Mouse (Mus musculus) gastrocnemius, postnatal 10 days (tissue): ENCODE measurements around the gene Gde1. TPM values are rescaled to one million over a fixed set of nuclear protein-coding genes. Genes with fewer than 3 reads are reported as not detected.

Experiments used
- DNase-seq: peaks from one replicate; pipeline ENCODE4 v3.0.0; 2021; ENCODE audit warnings: mixed read lengths
- long read RNA-seq, 2 experiments: library from polyadenylated mRNA; stranded (forward); transcript quantifications; one replicate each; pipeline ENCODE4 v2.0.0; 2021
- total RNA-seq, 2 experiments: library from RNA; stranded (reverse); gene quantifications; 2 replicates each; pipeline ENCODE4 v1.2.3; 2021

Gene Gde1
- 10 to 100 TPM; 31.5 to 32.5 TPM for total RNA-seq
- long read RNA-seq, experiment 1, transcript Gde1-201 (6 exons, 1,582 nt) = major isoform, 42 of 46 reads
- long read RNA-seq, experiment 1, partial matches to known transcripts = 0 of 46 reads
- long read RNA-seq, experiment 1, other reads (novel, unspliced or antisense) = 4 of 46 reads
- long read RNA-seq, experiment 2, transcript Gde1-201 (6 exons, 1,582 nt) = major isoform, 51 of 53 reads
- long read RNA-seq, experiment 2, partial matches to known transcripts = 0 of 53 reads
- long read RNA-seq, experiment 2, other reads (novel, unspliced or antisense) = 2 of 53 reads

- DNase-seq = peak; percentile 86
These were observed at the start of gene Gde1 for GRCm38 (mm10) chr7:118705101-118705961. Gene Gde1, minus strand, starts transcription at chr7:118705778.

DNA sequence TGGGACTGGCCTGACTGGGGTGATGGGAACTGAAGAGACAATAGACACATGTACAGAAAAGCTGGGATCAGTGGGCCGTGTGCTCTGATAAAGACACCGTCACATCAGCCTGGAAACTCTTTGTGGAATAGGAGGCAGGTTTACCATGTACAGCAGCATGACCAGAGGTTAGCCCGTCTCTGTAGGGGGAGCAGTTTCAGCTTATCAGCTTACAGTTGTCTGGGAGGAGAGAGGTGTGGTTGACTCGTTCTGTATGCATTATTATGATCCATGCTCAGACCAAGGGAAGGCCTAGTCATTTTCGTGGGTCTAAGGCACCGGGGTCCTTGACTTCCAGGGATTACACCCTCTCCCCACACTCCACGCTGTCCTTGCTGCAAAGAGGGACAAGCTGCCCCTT is 46.0 kb upstream of the Gde1 start:
- DNase-seq = no peak

- no peak for DNase-seq
These were observed 44.1 kb upstream of the Gde1 start for GRCm38 (mm10) chr7:118749706-118750105.

DNA sequence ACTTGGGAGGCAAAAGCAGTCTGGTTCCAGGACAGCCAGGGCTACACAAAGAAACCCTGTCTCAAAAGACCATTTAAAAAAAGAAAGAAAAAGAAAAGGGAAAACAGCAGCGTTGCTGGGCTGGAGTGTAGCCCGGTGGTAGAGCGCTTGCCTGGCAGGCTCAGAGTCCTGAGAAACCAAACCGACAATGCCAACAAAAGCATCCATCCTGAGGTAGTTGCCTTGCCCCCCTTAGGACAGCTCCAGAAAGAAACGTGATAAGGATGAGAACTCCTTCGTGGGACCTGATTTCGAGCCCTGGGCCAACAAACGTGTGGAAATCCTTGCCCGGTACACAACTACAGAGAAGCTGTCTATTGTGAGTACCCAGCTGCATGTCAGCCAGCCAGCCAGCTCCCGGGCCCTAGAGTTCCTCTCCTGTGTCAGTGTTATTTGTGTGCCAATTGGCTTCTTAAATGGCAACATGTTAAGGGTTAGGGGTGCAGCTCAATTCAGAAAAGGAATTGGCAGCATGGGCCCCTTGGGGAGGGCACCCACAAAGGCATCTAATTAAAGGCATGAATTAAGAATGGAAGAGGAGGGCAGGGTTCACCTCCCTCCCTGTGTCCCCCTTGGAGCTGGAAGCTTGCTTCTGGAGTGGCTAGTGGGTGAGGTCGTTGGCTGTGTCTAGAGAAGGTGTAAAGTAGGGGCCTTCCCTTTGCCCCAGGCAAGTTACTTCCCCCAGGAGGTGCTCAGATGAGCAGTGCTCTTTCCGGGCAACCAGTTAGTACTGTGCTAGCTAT is 42.5 kb upstream of the Gde1 start:
- DNase-seq = no peak

DNA sequence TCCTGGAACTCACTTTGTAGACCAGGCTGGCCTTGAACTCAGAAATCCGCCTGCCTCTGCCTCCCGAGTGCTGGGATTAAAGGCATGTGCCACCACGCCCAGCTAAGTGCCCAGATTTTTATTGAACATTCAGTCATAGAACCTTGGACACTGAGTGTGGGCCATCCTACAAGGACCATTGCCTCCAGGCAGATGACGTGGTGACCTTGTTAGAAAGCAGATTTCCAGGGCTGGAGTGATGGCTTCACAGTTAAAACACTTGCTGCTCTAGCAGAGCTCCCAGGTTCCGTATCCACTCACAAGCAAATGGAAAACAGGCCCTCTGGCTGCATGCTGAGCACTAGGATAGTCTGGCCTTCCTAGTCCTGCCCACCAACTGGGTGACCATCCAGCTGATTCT is 39.2 kb upstream of the Gde1 start:
- DNase-seq = no peak

DNA sequence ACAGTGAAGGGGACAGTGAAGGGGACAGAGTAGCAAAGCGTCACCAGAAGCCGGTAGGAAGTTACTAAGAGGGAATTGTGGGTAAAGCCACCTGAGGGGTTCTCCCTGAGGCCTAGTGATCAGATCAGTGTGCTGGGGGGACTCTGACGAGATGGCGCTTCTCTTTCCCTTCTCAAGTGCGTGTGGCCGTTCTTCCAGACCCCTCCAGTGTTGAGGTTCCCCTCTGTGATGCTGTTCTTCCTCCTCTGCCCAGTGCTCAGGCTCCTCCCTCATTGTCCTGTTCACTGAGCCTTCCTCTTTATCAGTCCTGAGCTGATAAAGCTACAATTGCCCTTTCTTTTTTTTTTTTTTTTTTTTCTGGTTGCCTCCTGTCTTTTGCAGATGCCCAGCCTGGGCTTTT is 36.7 kb upstream of the Gde1 start:
- DNase-seq = no peak

DNA sequence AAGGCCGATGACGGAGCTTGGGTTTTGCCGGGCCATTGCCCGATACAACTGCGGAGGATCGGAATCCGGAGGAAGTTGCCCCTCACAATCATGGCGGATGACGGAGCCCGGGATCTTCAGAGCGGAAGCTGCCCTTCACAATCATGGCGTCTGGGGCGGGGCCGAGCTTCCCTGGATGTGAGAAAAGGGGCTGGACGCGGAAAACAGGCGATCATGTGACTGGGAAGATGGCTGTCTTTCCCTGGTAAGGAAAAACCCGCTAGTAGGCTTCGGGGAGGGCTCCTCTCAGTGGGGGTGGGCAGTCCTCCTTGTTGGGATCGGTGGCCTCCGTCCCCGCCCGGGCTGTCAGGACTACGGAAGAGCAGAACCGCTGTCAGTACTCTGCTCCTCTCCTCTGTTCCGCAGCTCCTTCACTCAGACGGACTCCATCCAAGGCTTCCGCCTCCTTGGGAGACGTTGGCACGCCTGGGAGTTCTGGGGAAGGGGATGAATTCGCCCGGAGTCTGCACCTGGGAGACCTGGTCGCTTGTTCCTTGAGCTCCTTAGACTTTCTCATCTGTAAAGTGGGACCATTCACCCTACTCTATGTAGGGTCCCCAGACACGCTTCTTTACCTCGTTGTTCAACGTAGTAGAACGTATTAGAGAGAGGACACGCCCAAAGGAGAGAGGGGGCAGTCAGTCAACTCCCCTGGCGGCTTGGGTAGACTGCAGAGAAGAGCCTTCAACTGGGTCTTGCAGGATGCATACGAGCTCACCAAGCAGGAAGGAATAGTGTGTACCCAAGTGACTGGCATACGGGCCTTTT is 35.2 kb upstream of the Gde1 start:
- peak; percentile 97 for DNase-seq

GRCm38 (mm10) chr7:118739975-118740531 is 34.5 kb upstream of the Gde1 start, which contains the start of gene Vps35l:
Gene Vps35l, plus strand, starts transcription at chr7:118740226.
- peak; percentile 78 for DNase-seq

- no peak for DNase-seq
These were observed 33.2 kb upstream of the Gde1 start for GRCm38 (mm10) chr7:118738730-118739129.

DNA sequence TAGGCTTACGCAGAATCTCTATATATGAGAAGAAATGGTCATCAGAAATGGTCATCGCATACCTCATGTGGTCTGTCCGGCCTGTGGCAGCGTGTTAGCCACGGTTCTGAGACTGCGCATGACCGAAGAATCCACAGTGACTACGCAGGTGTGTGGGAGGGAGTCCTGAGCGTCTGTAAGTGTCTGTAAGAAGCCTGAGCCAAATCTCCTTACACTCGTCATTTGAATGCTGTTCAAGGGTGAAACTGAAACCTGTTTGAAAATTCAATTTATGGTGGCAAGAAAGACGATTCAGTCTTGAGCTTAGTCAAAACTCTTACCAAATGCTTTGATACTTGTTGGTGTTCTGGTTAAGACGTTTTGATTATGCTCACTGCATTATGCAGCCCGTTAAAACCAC is 27.6 kb upstream of the Gde1 start:
- no peak for DNase-seq

- no peak for DNase-seq
These were observed 26.2 kb upstream of the Gde1 start for GRCm38 (mm10) chr7:118731781-118732180.

- no peak for DNase-seq
These were observed 23.4 kb upstream of the Gde1 start for GRCm38 (mm10) chr7:118728846-118729587.

DNA sequence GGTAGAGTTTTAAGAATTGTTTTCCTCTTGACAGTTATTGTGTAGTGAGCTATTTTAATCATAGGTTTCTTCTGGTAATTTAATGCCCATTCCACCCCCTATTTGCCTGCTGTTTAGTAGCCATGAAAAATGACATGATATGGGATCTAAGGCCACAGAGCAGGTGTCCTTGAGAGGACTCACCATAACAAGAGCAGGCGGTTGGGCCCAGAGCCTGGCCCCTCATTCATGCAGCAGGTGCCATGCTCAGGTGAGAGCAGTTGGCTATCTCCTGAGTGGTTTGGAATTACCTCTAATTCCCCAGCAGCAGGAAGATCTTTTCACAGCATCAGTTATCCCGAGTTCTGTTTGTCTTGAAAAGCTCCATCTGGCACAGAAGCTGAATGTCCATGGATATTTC is 19.9 kb upstream of the Gde1 start:
- DNase-seq = no peak

DNA sequence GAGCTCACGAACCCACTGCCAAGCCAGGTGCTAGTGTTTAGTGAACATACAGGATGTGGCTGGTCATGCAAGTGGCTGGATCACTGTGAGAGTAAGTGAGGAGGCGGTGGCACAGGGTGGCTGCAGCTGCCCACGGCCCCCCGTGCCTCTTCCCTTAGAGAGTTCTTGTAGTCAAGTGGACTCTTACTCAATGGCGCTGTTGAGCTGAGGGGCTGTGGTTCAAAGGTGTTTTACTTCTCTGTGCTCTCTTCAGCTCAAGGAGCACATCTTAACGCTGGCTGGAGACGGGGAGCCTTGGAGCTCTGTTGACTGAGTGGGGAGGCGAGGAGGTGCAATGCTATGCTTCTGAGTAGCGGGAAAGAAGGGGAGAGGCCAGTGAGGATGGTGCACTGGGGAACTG is 18.3 kb upstream of the Gde1 start:
- no peak for DNase-seq

DNA sequence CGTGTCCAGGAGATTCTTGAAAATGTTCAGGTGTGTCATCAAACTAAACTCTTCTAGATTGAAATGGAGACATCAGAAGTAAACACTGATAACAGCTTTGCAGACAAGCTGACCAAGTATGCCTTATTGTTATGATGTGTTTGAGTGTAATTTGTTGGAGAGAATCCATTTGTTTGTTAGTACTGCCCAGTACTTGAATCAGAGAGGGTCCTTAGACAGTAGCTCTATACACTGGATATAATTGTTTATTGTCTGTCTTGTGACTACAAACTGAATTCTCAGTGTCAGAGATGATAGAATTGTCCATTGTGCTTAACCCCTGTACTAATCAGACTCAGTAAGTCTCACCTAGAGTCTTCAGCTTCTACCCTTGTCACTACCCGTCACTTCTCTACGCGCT is 12.5 kb upstream of the Gde1 start:
- no peak for DNase-seq

DNA sequence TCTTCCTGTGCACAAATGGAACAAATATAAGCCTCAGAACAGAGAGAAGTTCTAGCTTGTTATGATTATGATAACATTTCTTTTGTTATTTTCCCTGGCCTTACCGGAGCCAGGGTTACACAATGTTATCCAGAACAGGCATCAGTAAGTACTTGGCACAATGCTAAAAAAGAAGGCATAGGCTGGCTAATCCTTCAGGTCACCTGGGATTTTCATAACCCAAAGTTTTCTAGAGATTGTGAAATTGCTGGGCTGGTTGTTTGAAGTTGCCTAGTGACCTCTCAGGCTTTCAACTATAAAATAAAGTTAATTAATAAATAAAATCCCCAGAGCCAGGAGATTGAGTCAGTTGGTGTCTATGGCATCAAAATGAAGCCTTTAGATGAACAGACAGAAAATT is 9.3 kb upstream of the Gde1 start:
- no peak for DNase-seq

GRCm38 (mm10) chr7:118712228-118713173 is 6.9 kb upstream of the Gde1 start, which contains the start of gene Ccp110:
Gene Ccp110, plus strand, starts transcription at chr7:118712552.
- DNase-seq = peak; percentile 83

DNA sequence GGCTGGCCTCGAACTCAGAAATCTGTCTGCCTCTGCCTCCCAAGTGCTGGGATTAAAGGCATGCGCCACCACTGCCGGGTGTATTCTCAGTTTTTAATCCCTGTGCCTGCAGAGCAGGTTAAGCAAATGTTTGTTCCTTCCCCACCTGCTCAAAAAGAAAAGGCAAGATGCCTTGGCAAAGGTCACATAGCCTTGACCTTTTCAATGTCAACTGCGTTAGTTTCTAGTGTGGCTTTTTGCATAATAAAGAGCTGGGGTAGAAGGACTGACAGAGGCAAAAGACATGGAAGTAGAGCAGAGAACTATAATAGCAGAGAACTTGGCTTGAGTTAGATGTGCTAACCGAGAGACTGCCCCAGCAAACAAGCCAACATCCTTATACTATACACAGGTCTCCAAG is 5.2 kb upstream of the Gde1 start:
- DNase-seq = no peak

DNA sequence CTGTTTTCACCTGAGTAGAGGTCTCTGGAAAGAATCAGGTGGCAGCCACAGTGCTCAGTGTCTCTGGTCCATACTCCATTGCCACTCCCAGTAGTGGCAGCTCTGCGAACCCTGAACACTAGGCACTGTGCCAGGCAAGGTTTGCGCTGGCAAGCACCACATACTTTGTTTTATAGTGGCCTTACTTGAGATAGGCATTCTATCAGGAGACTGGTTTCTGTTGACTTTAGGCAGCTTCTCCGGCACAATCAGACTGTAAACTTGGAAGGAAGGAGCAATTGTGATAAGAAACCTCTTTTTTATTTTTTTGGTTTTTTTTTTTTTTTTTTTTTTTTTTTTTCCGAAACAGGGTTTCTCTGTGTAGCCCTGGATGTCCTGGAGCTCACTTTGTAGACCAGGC is 2.4 kb upstream of the Gde1 start:
- no peak for DNase-seq

- DNase-seq = no peak
These were observed 1.6 kb upstream of the Gde1 start for GRCm38 (mm10) chr7:118707216-118707615.
